Mouse (Mus musculus) erythroblast, embryonic 14.5 days (primary cell): ENCODE results near the gene Olfm1.

ENCODE experiments used
- GATA1 ChIP-seq: IDR thresholded peaks from 2 replicates; pipeline ENCODE4 v1.6.1; 2012; ENCODE audit warnings: low read length, inconsistent platforms, mixed read lengths
- TAL1 ChIP-seq: IDR thresholded peaks from 3 replicates; pipeline ENCODE4 v1.6.1; 2012; ENCODE audit warnings: low read length, inconsistent platforms, mixed read lengths

GRCm38 (mm10) chr2:28226971-28227370 lies 34.2 kb downstream of the Olfm1 start:
- TF ChIP-seq TAL1 (no peak), GATA1 (no peak)
